ENCODE assay signal across 19 mouse cellular contexts in genomic region chr12:72853406-72854076, GRCm38 (mm10).
DNase-seq lines count a peak whose midpoint lies in the region; ATAC-seq lines count a peak whose summit lies in the region.
"Had no signal": no experiment of that assay in that cellular context is flagged by ENCODE, and none has a peak within 500 bp of the region (broad histone marks: within the 10 kb centered on the region; RNA-seq: fewer than 3 reads in every experiment).

No protein-coding gene starts in this region.

- H3K4me2 ChIP-seq in heart, embryonic 13.5 days, result peak overlapping the region; percentile 60; the same call in 1 of the 2 replicates
- H3K4me2 ChIP-seq in neural tube, embryonic 15.5 days, result no peak overlapping the region
- H3K4me2 ChIP-seq in embryonic facial prominence, embryonic 12.5 days (replicated peaks), result peak overlapping the region; percentile 38

- no peak overlapping the region for H3K9ac ChIP-seq in heart, embryonic 13.5 days
- no peak overlapping the region for H3K9ac ChIP-seq in neural tube, embryonic 15.5 days (replicated peaks)
- no peak overlapping the region for H3K9ac ChIP-seq in embryonic facial prominence, embryonic 12.5 days
- H3K9ac ChIP-seq: embryonic facial prominence, embryonic 15.5 days; liver, embryonic 14.5 days; lung, embryonic 15.5 days; midbrain, embryonic 12.5 days had no signal

- intact Hi-C loops in heart, postnatal 36 days (cut with DNase I), result no loop called here

- peaks cover 6% of the 10 kb centered on the region; the same call in 1 of the 2 replicates for H3K4me1 ChIP-seq in heart, embryonic 13.5 days
- H3K4me1 ChIP-seq in neural tube, embryonic 15.5 days, result no peaks in the 10 kb centered on the region
- H3K4me1 ChIP-seq in embryonic facial prominence, embryonic 12.5 days, result no peaks in the 10 kb centered on the region
- H3K4me1 ChIP-seq: lung, embryonic 15.5 days had no signal

- no peaks in the 10 kb centered on the region for H3K36me3 ChIP-seq in heart, embryonic 13.5 days
- H3K36me3 ChIP-seq in neural tube, embryonic 15.5 days, result no peaks in the 10 kb centered on the region
- H3K36me3 ChIP-seq in embryonic facial prominence, embryonic 12.5 days, result no peaks in the 10 kb centered on the region
- H3K36me3 ChIP-seq: embryonic facial prominence, embryonic 15.5 days; lung, embryonic 15.5 days; midbrain, embryonic 12.5 days had no signal

- WGBS in heart, embryonic 13.5 days, result 38% methylated on average over 13 of the region's 13 CpGs
- 28% methylated on average over 13 of the region's 13 CpGs for WGBS in neural tube, embryonic 15.5 days
- 29% methylated on average over 13 of the region's 13 CpGs for WGBS in embryonic facial prominence, embryonic 12.5 days

- H3K4me3 ChIP-seq in heart, embryonic 13.5 days, result no peak overlapping the region
- no peak overlapping the region for H3K4me3 ChIP-seq in neural tube, embryonic 15.5 days (replicated peaks)
- H3K4me3 ChIP-seq in embryonic facial prominence, embryonic 12.5 days, result no peak overlapping the region
- H3K4me3 ChIP-seq: gastrocnemius, adult 2 months; lung, embryonic 15.5 days; midbrain, embryonic 12.5 days had no signal

- ATAC-seq in heart, embryonic 13.5 days (ENCODE audit: extremely low read depth, insufficient number of reproducible peaks, low FRiP score, low TSS enrichment), result no peak
- ATAC-seq in neural tube, embryonic 15.5 days (ENCODE audit: low FRiP score), result no peak
- no peak for ATAC-seq in embryonic facial prominence, embryonic 12.5 days (ENCODE audit: insufficient number of reproducible peaks, insufficient read depth, low FRiP score, low TSS enrichment)
- ATAC-seq in frontal cortex, adult (ENCODE audit: low TSS enrichment), result no peak

- H3K9me3 ChIP-seq in heart, embryonic 13.5 days, result no peaks in the 10 kb centered on the region
- no peaks in the 10 kb centered on the region for H3K9me3 ChIP-seq in neural tube, embryonic 15.5 days (replicated peaks)
- H3K9me3 ChIP-seq in embryonic facial prominence, embryonic 12.5 days, result no peaks in the 10 kb centered on the region
- H3K9me3 ChIP-seq: embryonic facial prominence, embryonic 15.5 days; lung, embryonic 15.5 days; midbrain, embryonic 12.5 days had no signal

- peaks cover 83% of the 10 kb centered on the region for H3K27me3 ChIP-seq in heart, embryonic 13.5 days (replicated peaks)
- peaks cover 82% of the 10 kb centered on the region for H3K27me3 ChIP-seq in neural tube, embryonic 15.5 days (replicated peaks)
- peaks cover 37% of the 10 kb centered on the region for H3K27me3 ChIP-seq in embryonic facial prominence, embryonic 12.5 days

- H3K27ac ChIP-seq in heart, embryonic 13.5 days (replicated peaks), result no peak overlapping the region
- H3K27ac ChIP-seq in neural tube, embryonic 15.5 days (replicated peaks), result no peak overlapping the region
- H3K27ac ChIP-seq in embryonic facial prominence, embryonic 12.5 days, result no peak overlapping the region
- H3K27ac ChIP-seq: embryonic facial prominence, embryonic 15.5 days; gastrocnemius, adult 2 months; liver, embryonic 14.5 days; lung, embryonic 15.5 days; macrophage; midbrain, embryonic 12.5 days; stomach, postnatal 0 days had no signal

- DNase-seq in heart, postnatal 36 days, result no peak
- DNase-seq in neural tube, embryonic 10.5 days (ENCODE audit: extremely low spot score, low spot score), result peak; percentile 29
- DNase-seq in layer of hippocampus, adult 9-10 months (ENCODE audit: low spot score), result no peak
- DNase-seq: adrenal gland, postnatal 25 days; cerebellum, adult 11 months; gastrocnemius, adult 2 months; heart, postnatal 14 days; kidney, adult 8-10 months; right cerebral cortex, postnatal 4 days had no signal
